Mouse (Mus musculus) brown adipose tissue, adult 24 weeks (tissue): Measurements from ENCODE around the gene Hand1. TPM values are rescaled to one million over a fixed set of nuclear protein-coding genes. Genes with fewer than 3 reads are reported as not detected.
A peak's percentile ranks its signal among the peaks of the same experiment; 100 is the strongest.

Experiments
- H3K27ac ChIP-seq: fragments of 200-500 bp; replicated peaks from 2 replicates; pipeline ENCODE4 v1.5.1; 2012; ENCODE audit warnings: low read depth, mild to moderate bottlenecking, low read length
- H3K4me1 ChIP-seq: fragments of 200-500 bp; 2 replicates; pipeline ENCODE4 v1.6.1; 2012; ENCODE audit warnings: low read length, mixed read lengths; ENCODE audit not compliant: control insufficient read depth, insufficient read depth, insufficient read length
- H3K4me3 ChIP-seq: fragments of 200-500 bp; 2 replicates; pipeline ENCODE4 v1.5.1; 2012; ENCODE audit warnings: low read depth, mild to moderate bottlenecking, low read length, moderate library complexity; ENCODE audit not compliant: insufficient read depth
- polyA plus RNA-seq: library from polyadenylated mRNA; stranded (reverse); fragments of >200 nt; gene quantifications from 2 replicates; pipeline ENCODE4 v1.2.4, GENCODE M21; 2012; ENCODE audit not compliant: missing spikeins, insufficient read depth, insufficient read length

The Hand1 gene
- polyA plus RNA-seq, 1 experiment: not detected

DNA sequence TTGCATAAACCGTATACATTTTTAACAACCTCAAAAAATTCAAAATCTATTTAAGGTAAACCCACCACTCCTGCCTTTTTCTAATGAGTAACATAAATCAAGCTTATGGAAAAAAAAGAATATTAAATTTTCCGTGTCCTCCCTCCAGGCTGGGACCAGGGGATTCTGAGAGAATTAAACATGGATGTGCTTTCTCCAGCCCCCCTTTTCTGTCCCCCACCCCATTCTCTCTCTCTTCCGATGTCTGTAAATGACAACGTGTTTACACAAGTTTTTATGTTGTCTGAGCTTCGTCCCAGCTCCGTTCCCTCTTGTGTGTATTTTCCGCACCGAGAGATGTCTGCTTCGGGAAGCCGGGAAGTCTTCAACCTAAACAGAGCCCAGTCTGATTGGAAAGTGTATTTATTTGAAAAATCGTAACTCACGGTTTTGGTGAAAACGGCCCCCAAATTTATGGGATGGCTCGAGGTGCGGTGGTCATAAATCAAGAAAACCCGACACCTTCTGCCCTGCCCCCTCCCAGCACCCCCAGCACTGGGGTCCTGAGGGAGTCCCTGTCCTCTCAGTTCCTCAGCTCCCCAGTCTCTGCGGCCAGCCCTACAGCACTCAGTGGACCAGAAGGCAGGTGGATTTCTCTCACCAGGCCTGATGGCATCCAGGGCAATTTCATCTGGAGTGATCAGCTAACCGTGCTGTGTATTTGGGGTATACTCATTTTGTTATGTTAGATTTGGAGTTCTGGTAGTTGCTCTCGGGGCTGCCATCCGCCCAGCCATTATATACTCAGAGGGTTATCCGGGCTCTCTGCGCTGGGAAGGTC lies 5.5 kb upstream of the Hand1 start:
- H3K27ac ChIP-seq: no peak overlapping the region
- H3K4me1 ChIP-seq: no peaks in the 10 kb centered on the region
- no peak overlapping the region for H3K4me3 ChIP-seq

DNA sequence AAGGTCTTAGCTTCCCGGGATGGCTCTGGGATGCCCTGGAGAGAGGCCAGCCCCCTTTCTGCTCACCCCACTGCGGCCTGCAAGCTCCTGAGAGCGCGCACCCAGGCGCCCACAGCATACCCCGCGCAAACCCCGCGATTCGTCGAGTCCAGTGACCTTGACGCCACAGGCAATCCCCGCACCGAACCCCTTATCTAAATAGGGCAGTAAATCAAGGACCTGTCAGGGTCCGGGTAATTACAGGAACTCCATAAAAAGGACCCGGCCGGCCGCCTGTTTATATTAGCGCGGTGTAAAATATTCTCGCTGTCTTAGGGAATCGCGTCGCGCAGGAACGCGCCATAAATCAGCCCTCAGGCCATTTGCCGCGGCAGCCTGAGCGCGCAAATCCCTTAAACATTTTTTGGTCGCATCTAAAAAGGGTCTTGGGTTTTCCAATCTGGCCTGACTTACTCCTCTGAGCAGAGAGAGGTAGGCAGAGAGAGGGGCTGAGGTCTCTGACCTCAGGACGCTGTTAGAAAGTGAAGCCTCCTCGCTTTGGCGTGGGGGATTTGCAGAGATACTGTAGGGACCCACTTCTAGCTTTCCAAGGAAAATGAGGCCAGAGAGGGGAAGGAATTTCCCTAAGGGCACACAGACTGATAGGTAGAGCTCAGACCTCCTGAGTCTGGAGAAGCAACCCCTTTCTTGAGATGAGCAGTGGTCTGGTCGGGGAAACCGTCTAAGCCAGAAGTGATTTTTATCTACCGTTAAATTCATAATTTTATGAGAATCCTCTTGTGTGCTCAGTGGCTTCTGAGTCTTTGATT lies 4.5 kb upstream of the Hand1 start:
- Histone ChIP-seq H3K4me1 (no peaks in the 10 kb centered on the region), H3K27ac (no peak overlapping the region), H3K4me3 (no peak overlapping the region)

DNA sequence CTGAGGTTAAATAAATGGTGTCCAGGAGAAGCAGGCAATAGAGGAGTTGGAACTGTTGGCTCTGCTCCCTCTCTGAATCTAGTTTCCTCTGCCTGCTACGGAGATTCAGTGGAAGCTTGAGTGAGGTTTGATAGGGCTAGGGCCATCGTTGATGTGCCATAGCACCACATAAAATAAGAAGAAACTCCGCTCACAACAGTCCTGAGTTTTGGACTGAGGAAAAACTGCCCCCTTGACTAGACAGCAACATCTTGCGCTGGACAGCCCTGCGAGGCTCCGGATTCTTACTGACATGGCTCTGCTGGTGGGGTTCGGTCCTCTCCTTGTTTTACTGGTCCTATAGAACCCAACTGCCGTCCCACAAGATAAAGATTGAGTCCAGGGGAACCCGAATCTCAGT lies 3.8 kb upstream of the Hand1 start:
- Histone ChIP-seq H3K27ac (no peak overlapping the region), H3K4me1 (no peaks in the 10 kb centered on the region), H3K4me3 (no peak overlapping the region)

DNA sequence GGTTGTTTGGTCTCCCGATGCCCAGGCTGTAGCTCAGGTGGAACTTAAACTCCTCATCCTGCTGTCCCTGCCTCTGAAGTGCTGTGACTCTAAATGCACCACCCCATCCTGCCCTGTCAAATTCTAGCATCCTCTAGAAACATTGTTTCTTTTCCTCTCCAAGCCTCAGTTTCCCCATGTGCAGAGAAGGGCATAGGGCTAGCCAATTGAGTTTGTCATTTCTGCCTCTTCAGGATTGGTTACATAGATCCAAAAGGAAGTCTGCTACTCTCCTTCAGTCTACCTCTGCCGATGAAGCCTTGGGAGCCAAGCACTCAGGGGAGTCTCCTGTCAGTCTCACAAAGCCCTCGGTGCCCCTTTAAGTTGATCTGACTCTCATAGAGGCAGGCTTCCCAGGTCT lies 3.3 kb upstream of the Hand1 start:
- Histone ChIP-seq H3K4me3 (no peak overlapping the region), H3K27ac (no peak overlapping the region), H3K4me1 (no peaks in the 10 kb centered on the region)

DNA sequence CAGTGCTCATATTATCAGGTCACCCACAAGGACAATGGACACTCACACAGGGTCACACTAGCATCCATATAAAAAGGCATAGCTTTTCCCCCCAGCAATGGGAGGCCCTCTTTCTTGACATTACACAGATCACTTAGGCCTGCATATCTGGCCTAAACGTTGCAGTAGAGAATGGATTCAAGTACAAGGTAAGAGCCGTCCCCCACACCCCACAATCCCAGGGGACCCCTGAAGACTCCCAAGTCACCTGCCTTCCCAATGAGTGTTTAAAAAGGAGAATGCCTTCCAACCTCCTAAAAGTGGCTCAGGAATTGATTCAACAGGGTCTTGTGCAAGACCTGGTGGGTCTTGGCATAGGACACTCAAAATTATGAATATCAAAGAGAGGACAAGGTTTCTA lies 2.7 kb upstream of the Hand1 start:
- Histone ChIP-seq H3K27ac (no peak overlapping the region), H3K4me1 (no peaks in the 10 kb centered on the region), H3K4me3 (no peak overlapping the region)

DNA sequence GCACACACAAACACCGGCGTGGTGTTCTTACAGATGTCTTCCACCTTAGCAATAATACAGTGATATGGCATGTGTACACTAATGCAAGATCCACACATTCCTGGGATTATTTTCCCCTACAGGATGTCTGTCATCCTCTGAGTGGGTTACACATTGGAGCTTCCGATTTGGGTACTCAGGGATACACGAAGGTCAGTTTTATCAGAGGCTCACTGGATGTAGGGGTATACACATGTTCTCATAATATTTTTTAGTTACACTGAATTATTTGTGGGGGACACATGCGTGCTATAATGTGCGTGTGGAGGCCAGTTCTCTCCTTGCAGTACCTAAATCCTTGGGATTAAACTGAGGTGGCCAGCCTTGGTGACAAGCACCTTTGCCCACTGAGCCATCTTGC lies 1.4 kb upstream of the Hand1 start:
- H3K27ac ChIP-seq: no peak overlapping the region
- H3K4me1 ChIP-seq: no peaks in the 10 kb centered on the region
- H3K4me3 ChIP-seq: no peak overlapping the region

DNA sequence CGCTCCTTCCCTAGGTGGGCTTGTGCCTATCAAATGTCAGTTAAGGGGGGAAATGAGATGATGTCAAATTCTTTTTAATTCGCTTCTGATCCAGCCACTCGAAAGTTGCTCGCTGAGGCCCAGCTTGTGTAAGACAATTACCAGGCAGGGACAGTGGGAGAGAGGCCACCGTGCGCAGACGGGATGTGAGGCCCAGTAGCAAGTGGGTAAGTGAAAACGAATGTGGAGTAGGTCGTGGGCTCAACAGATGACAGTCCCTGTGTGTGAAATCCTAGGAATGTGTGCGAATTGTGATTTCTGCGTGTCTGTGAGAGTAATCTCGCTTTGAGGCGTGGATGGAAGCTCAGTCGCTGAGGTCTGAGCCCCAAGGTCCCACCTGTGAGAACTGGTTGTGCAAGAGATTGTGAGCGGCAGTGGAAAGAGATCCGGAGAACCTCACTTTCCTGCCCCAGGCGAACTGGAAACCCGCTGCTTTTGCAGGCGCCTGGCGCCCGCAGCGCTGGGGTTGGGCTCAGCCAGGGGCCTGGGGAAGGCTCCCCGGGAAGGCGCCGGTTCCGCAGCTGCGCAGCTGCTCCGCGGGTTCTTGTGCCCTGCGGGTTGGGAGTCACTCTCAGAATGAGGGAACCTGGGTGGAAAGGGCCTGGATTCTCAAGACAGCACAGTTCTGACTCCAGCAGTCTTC lies 819 bp upstream of the Hand1 start:
- Histone ChIP-seq H3K27ac (no peak overlapping the region), H3K4me1 (no peaks in the 10 kb centered on the region), H3K4me3 (no peak overlapping the region)

DNA sequence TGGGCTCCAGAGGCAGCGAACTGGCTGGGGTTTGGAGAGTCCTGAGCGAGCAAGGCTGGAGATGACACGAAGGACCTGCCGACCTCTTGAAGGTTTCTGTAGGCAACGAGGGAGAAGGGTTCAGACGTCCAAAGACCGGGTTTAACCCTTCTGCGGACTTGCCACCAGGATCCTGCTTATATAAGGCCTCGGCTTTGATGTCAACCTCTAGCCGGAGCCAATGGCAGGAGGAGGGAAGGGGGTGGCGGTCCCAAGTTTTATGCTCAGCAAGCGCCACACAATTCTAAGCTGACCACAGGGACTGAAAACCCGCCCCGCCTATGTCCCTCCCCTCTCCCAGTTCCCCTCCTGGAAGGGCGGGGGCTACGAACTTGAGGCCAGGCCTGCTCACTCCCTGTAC lies 757 bp downstream of the Hand1 start:
- Histone ChIP-seq H3K27ac (no peak overlapping the region), H3K4me1 (peaks cover 3% of the 10 kb centered on the region; the same call in 1 of the 2 replicates), H3K4me3 (no peak overlapping the region)

DNA sequence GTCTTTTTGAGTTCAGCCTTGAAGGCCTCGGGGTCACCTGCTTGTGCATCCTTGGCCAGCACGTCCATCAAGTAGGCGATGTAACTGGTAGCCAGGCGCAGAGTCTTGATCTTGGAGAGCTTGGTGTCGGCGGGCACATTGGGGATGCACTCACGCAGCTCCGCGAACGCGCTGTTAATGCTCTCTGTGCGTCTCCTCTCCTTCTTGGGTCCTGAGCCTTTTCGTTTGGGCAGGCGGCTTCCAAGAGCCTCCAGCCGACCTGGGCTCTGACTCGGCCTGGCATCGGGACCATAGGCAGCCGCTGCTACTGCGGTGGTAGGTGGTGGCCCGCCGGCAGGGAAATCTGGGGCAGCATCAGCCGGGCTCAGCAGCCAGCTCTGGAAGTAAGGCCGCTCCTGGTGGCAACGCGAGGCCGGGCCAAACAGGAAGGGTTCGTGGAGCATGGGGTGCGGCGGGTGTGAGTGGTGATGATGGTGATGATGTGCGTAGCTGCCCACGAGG lies 1.3 kb downstream of the Hand1 start:
- peaks cover 3% of the 10 kb centered on the region; the same call in 1 of the 2 replicates for H3K4me1 ChIP-seq
- H3K4me3 ChIP-seq: no peak overlapping the region
- H3K27ac ChIP-seq: no peak overlapping the region

DNA sequence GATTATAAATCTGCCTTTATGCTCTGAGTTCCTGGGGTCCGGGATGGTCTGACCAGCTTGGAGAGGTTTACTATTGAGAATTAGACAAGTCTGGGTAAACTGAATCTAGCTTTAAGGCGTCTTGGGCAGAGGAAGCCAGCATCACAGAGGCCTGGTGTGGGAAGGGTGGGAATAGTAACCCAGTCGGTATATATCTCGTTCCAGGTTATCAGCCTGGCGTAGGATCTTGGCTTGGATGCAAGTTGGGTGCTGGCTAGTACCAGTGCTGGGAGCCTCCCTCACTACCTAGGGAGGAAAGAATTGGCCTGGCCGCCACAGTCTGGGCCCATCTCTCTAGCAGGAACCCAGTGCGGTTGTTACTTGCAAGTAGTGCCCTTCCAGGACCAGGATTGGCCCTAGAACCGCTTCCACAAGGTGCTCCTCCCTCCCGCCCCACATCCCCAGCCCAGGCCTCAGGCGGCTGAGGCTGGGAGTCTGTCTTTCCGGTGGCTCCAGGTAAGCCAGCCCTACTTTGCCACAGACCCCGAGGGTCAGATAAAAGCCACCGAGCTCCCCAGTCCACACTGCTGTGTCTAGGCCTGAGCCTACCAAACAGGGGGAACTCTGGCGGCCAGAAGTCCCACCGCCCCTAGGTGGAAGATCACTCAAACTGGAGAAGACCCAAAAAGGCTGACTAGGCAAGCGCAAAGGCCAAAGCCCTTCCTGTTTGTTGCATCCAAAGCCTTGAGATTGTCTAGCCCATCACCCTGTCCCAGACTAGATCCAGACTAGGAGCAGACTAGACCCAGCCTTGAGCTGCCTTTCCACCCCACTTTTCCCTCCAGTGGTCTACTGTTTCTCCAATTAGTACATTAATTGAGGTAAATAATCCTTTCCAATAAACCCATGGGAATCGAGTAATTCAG lies 2.5 kb downstream of the Hand1 start:
- Histone ChIP-seq H3K4me1 (peaks cover 3% of the 10 kb centered on the region; the same call in 1 of the 2 replicates), H3K27ac (no peak overlapping the region), H3K4me3 (no peak overlapping the region)

DNA sequence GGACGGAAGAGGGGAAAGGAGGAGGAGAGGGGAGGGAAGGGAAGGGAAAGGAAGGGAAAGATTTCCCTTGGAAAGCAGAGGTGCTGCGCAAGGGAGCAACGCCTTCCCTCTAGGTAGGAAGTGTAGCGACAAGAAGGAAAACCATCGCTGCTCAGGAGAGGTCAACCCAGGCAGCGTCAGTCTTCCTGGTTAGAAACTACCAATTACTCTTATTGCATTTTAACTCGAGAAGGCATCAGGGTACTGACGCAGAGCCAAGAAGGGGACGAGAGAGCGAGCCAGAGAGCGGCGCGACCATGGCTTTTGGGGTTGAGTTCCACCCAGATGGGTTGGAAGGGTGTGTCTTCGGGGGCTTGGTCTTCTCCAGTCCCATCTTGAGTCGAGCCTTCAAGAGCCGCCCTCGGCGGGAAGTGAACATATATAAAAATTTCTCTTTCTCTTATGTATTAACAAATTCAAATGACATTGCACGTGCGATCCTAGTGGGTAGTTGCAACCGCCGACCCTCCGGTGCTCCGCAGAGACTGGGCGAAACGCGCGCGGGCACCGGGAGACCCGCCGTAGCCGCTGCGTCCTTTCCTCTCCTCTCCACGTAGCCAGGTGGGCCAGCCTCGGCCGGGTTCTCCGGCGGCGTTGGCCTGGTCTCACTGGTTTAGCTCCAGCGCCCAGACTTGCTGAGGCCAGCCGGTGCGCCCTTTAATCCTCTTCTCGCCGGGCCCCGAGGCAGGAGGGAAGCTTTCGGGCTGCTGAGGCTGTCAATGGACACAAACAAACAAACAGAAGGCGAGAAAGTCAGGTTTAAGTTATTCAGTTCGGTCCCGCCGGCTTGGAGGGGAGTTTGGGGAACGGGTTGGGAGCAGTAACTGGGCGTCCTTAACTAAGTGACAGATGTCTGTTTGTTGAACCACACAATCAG lies 3.4 kb downstream of the Hand1 start:
- Histone ChIP-seq H3K4me3 (no peak overlapping the region; the same call in 1 of the 2 replicates), H3K27ac (no peak overlapping the region), H3K4me1 (peaks cover 3% of the 10 kb centered on the region; the same call in 1 of the 2 replicates)

DNA sequence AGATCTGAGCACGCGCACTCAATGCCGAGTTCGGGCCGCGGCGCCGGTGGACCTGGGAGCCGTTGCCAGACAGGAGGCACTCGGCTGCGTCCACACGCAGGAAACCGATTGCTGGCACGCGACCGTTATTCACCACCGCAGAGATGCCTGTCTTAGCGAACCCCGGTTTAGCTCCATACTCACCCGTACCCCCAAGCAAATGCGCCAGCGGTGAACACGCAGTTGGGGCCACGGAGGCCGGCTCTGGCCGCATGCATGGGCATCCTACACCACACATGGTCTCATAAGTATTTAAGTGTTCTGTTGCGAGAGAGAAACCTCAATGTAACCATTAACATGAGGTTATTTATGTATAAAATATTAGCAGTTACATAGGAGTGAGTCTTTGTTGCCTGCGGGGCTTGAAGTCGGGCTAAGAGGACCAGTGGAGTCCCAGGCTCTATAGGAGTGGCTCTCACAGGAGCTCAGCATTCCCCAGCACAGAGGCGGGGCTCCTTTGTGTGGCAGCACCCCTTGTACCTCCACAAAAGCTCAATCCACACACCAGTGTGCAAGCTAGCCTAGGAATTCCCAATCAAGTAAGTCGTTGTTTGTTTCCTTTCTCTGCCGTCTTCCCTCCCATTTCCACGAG lies 4.6 kb downstream of the Hand1 start:
- H3K27ac ChIP-seq: no peak overlapping the region
- H3K4me3 ChIP-seq: peak overlapping the region; percentile 46
- peaks cover 3% of the 10 kb centered on the region; the same call in 1 of the 2 replicates for H3K4me1 ChIP-seq
